Mouse (Mus musculus) midbrain, embryonic 12.5 days (tissue): ENCODE measurements around the gene Gm10100. TPM values are rescaled to one million over a fixed set of nuclear protein-coding genes. Genes with fewer than 3 reads are reported as not detected.
"Not testable (repeated sequence)": the region's sequence is repeated elsewhere in the genome, so short reads cannot be mapped to it uniquely, and the experiment has no call there.

Experiments used
- ATAC-seq: fragments of 200-750 bp; cut with Nextera tagmentation; 2 replicates; pipeline ENCODE4 v1.8.0; 2017; ENCODE audit warnings: low read depth, moderate TSS enrichment, moderate library complexity; ENCODE audit not compliant: low FRiP score
- H3K27ac ChIP-seq: fragments of 300-500 bp; sonication (generic); replicated peaks from 2 replicates; pipeline ENCODE4 v1.5.1; 2016; ENCODE audit warnings: mild to moderate bottlenecking
- H3K27me3 ChIP-seq: fragments of 300-500 bp; sonication (generic); 2 replicates; pipeline ENCODE4 v1.6.1; 2016; ENCODE audit warnings: mild to moderate bottlenecking
- H3K36me3 ChIP-seq: fragments of 300-500 bp; sonication (generic); 2 replicates; pipeline ENCODE4 v1.6.1; 2016
- H3K4me1 ChIP-seq: fragments of 300-500 bp; sonication (generic); 2 replicates; pipeline ENCODE4 v1.6.1; 2016
- H3K4me2 ChIP-seq: fragments of 300-500 bp; sonication (generic); replicated peaks from 2 replicates; pipeline ENCODE4 v1.6.1; 2016; ENCODE audit warnings: mild to moderate bottlenecking, moderate library complexity
- H3K4me3 ChIP-seq: fragments of 300-500 bp; sonication (generic); 2 replicates; pipeline ENCODE4 v1.5.1; 2016; ENCODE audit warnings: mild to moderate bottlenecking
- H3K9ac ChIP-seq: fragments of 300-500 bp; sonication (generic); replicated peaks from 2 replicates; pipeline ENCODE4 v1.6.1; 2016; ENCODE audit warnings: mild to moderate bottlenecking, moderate library complexity
- H3K9me3 ChIP-seq: fragments of 300-500 bp; sonication (generic); 2 replicates; pipeline ENCODE4 v1.6.1; 2016; ENCODE audit warnings: mild to moderate bottlenecking
- WGBS: fragments of 180-500 bp; shearing (Covaris S2); methylation state at CpG from one replicate; pipeline ENCODE4 v1.1.7; 2016; 5-methylcytosine and 5-hydroxymethylcytosine counted together
- polyA plus RNA-seq: library from polyadenylated mRNA; unstranded; fragments of >200 nt; fragmentation: Nextera tagmentation; extraction: Ambion mirVana; gene quantifications from 2 replicates; pipeline ENCODE4 v1.2.1, GENCODE M21; 2016

The Gm10100 gene
- not detected in 2 replicates for polyA plus RNA-seq

DNA sequence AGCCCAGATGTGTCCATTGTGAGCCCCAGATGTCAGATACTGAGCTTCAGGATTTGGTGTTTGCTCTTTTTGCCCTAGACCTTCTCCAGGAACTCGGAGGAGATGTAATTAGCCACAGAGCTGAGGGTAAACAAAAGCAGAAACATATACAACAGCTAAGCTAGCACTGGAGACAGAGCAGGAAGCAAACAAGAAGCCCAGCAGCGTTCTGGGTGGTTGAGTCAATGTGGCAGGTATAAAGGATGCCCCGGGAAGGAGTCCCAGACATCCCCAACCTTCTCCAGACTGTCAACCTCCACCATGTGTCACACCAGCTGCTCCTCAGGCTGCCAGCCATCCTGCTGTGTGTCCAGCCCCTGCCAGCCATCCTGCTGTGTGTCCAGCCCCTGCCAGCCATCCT is at the start of gene Gm10100:
Gene Gm10100, plus strand, starts transcription at position 301 of the 400 bp plus-strand sequence.
- no peak within 1 kb of the TSS for H3K4me3 ChIP-seq
- ATAC-seq, result no peak
- WGBS, result 30% methylated on average over 3 of the region's 3 CpGs

DNA sequence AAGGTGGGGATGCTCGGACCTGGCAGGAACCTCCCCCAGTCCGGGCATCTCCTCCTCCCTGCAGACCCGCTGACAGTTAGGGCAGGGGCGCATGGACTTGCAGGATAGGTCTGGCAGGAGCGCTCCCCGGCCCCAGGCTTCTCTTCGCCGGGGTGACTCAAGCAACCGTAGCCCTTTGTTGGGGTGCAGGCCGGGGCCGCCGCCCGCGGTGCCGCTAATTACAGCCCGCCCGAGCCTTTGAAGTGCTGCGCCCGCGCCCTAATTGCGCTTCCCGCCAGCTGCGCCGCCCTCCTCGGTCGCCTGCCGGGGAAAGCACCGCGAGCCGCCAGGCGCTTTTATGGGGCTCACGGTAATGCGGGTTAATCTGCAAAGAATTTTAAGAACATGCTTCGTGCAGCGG is 48.7 kb upstream of the Gm10100 start:
- H3K4me3 ChIP-seq, result peak overlapping the region; percentile 29
- H3K9me3 ChIP-seq, result no peaks in the 10 kb centered on the region
- H3K27ac ChIP-seq, result 0 out of 2 replicates have a peak overlapping the region, but pooled peaks have one; percentile 39
- peaks cover 20% of the 10 kb centered on the region for H3K4me1 ChIP-seq
- WGBS, result under 1% methylated on average over 35 of the region's 35 CpGs
- peaks cover 41% of the 10 kb centered on the region for H3K27me3 ChIP-seq
- H3K36me3 ChIP-seq, result no peaks in the 10 kb centered on the region
- H3K4me2 ChIP-seq, result peak overlapping the region; percentile 60
- H3K9ac ChIP-seq, result no peak overlapping the region
- peak; percentile 66 for ATAC-seq

More for the DNA sequence above, at the start of gene Gm10100:
- H3K27me3 ChIP-seq, result no peaks in the 10 kb centered on the region
- H3K36me3 ChIP-seq, result no peaks in the 10 kb centered on the region
- H3K9ac ChIP-seq, result no peak within 1 kb of the TSS
- H3K9me3 ChIP-seq, result no peaks in the 10 kb centered on the region
- H3K27ac ChIP-seq, result no peak within 1 kb of the TSS
- no peak within 1 kb of the TSS for H3K4me2 ChIP-seq
- H3K4me1 ChIP-seq, result no peaks in the 10 kb centered on the region

GRCm38 (mm10) chr10:77682994-77683393 is 43.3 kb upstream of the Gm10100 start:
- H3K4me3 ChIP-seq, result no peak overlapping the region
- peaks cover 51% of the 10 kb centered on the region for H3K27me3 ChIP-seq
- H3K4me2 ChIP-seq, result no peak overlapping the region
- no peaks in the 10 kb centered on the region for H3K36me3 ChIP-seq
- 81% methylated on average over 7 of the region's 7 CpGs for WGBS
- H3K9me3 ChIP-seq, result no peaks in the 10 kb centered on the region
- no peak overlapping the region for H3K9ac ChIP-seq
- ATAC-seq, result no peak
- H3K27ac ChIP-seq, result no peak overlapping the region
- peaks cover 15% of the 10 kb centered on the region for H3K4me1 ChIP-seq

DNA sequence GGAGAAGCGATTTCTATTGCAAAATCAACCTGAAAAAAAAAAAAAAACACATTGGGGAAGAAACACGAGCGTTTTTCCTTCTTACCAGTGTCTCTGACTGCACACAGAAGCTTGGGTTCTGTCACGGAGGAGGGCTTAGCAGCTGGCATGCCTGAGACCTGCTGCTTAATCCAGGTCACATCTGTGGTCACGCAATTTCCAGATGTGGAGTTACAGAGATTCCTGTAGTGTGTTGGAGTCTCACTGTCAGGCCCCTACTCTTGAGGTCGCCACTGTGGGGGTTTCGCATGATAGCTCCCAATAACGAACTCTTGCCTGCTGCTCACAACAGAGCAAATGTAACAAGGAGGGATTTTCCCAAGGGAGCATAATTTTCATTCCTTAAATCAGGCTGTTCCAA is 42.1 kb upstream of the Gm10100 start:
- H3K9me3 ChIP-seq, result no peaks in the 10 kb centered on the region
- H3K4me1 ChIP-seq, result peaks cover 12% of the 10 kb centered on the region; the same call in 1 of the 2 replicates
- H3K9ac ChIP-seq, result no peak overlapping the region
- H3K4me3 ChIP-seq, result no peak overlapping the region
- no peak overlapping the region for H3K27ac ChIP-seq
- no peak overlapping the region for H3K4me2 ChIP-seq
- 37% methylated on average over 8 of the region's 8 CpGs for WGBS
- no peaks in the 10 kb centered on the region for H3K36me3 ChIP-seq
- no peak for ATAC-seq
- peaks cover 51% of the 10 kb centered on the region for H3K27me3 ChIP-seq

- peaks cover 46% of the 10 kb centered on the region for H3K27me3 ChIP-seq
- WGBS, result 8% methylated on average over 20 of the region's 22 CpGs
Measured at GRCm38 (mm10) chr10:77685895-77686664, 40.2 kb upstream of the Gm10100 start, which contains the start of gene Tspear. Tspear (plus strand) TSS chr10:77686569.

GRCm38 (mm10) chr10:77687021-77687420 is 39.3 kb upstream of the Gm10100 start:
- H3K36me3 ChIP-seq, result no peaks in the 10 kb centered on the region
- no peak overlapping the region for H3K27ac ChIP-seq
- H3K4me1 ChIP-seq, result peaks cover 20% of the 10 kb centered on the region
- no peak overlapping the region for H3K4me3 ChIP-seq
- peaks cover 46% of the 10 kb centered on the region for H3K27me3 ChIP-seq
- H3K9ac ChIP-seq, result no peak overlapping the region
- whole genome bisulfite sequencing, result 31% methylated on average over 10 of the region's 10 CpGs
- H3K9me3 ChIP-seq, result no peaks in the 10 kb centered on the region
- H3K4me2 ChIP-seq, result no peak overlapping the region
- no peak for ATAC-seq

More at GRCm38 (mm10) chr10:77685895-77686664, 40.2 kb upstream of the Gm10100 start, which contains the start of gene Tspear:
- H3K9ac ChIP-seq, result no peak within 1 kb of the TSS
- no peaks in the 10 kb centered on the region for H3K36me3 ChIP-seq
- ATAC-seq, result no peak
- H3K9me3 ChIP-seq, result no peaks in the 10 kb centered on the region
- no peak within 1 kb of the TSS for H3K27ac ChIP-seq
- H3K4me1 ChIP-seq, result peaks cover 20% of the 10 kb centered on the region
- no peak within 1 kb of the TSS for H3K4me2 ChIP-seq
- no peak within 1 kb of the TSS for H3K4me3 ChIP-seq

- 66% methylated on average over 3 of the region's 3 CpGs for WGBS
- Histone ChIP-seq H3K27ac (0 out of 2 replicates have a peak within 1 kb of the TSS, but pooled peaks have one; percentile 40), H3K27me3 (peaks cover 37% of the 10 kb centered on the region), H3K4me1 (peaks cover 17% of the 10 kb centered on the region)
- not testable (repeated sequence) for H3K4me3 ChIP-seq, H3K9ac ChIP-seq, H3K36me3 ChIP-seq, H3K9me3 ChIP-seq, H3K4me2 ChIP-seq, ATAC-seq
Measured at GRCm38 (mm10) chr10:77690356-77690807, 35.9 kb upstream of the Gm10100 start, which contains the start of gene Gm19402. Gm19402 (minus strand) TSS chr10:77690757.

DNA sequence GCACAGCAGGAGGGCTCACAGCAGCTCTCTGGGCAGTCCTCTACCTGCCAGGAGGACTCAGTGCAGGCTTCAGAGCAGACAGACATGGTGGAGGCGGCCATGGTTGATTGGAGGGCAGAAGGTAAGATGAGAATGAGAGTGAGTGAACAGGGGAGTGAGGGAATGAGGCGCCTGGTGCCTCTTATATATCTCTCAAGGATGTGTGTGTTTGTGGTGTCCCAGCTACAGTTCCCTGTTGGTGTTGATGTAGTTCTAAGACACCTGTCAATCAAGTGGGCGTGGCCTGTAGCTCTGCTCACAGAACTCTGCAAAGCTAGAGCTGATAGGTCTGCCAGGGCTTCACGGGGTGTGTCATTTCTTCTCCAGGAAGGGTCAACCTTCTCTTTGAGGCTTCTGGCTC is 29.2 kb upstream of the Gm10100 start, which contains the start of gene Gm9508:
Gene Gm9508, minus strand, starts transcription at position 101 of the 400 bp plus-strand sequence.
- Histone ChIP-seq H3K27ac (no peak within 1 kb of the TSS), H3K27me3 (no peaks in the 10 kb centered on the region), H3K9ac (no peak within 1 kb of the TSS), H3K36me3 (no peaks in the 10 kb centered on the region), H3K9me3 (no peaks in the 10 kb centered on the region), H3K4me2 (no peak within 1 kb of the TSS), H3K4me3 (no peak within 1 kb of the TSS), H3K4me1 (no peaks in the 10 kb centered on the region)
- no peak for ATAC-seq
- 37% methylated on average over 4 of the region's 4 CpGs for WGBS

DNA sequence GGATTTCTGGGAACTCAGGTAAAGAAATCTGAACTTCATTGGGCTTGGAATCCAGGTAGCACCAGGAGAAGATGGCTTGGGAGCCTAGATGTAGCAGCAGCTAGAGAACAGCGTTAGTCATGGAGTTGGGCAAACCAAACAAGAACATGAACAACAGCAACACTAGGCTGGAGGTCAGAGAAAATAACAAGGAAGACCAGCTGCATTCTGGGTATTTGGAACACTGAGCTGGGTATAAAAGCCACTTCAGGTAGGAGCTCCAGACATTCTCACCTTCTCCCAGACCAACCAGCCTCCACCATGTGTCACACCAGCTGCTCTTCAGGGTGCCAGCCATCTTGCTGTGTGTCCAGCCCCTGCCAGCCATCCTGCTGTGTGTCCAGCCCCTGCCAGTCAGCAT is 20.0 kb upstream of the Gm10100 start, which contains the start of gene Gm10272:
Gene Gm10272, plus strand, starts transcription at position 301 of the 400 bp plus-strand sequence.
- H3K27me3 ChIP-seq, result no peaks in the 10 kb centered on the region
- H3K36me3 ChIP-seq, result no peaks in the 10 kb centered on the region
- 85% methylated on average over 1 of the region's 1 CpGs for WGBS
- H3K4me1 ChIP-seq, result no peaks in the 10 kb centered on the region
- H3K4me3 ChIP-seq, result no peak within 1 kb of the TSS
- H3K4me2 ChIP-seq, result no peak within 1 kb of the TSS
- peaks cover 7% of the 10 kb centered on the region; the same call in 1 of the 2 replicates for H3K9me3 ChIP-seq
- ATAC-seq, result no peak
- H3K9ac ChIP-seq, result no peak within 1 kb of the TSS
- H3K27ac ChIP-seq, result no peak within 1 kb of the TSS

DNA sequence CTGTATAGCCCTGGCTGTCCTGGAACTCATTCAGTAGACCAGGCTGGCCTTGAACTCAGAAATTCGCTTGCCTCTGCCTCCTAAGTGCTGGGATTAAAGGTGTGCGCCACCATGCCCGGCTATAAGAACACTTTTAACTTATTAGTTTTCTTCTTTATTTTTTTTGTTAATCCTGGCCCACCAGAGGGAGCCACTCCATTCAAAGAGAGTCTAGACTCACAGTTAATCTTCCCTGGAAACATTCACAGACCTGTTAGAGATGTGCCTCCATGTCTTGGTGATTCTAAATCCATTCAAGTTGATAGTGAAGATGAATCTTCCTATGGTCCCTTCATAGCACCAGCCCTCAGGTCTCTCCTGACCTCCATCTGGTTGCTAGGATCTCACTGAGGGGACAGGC is 16.5 kb upstream of the Gm10100 start:
- WGBS, result 76% methylated on average over 3 of the region's 3 CpGs
- no peaks in the 10 kb centered on the region for H3K27me3 ChIP-seq
- H3K4me2 ChIP-seq, result no peak overlapping the region
- no peaks in the 10 kb centered on the region for H3K9me3 ChIP-seq
- H3K27ac ChIP-seq, result no peak overlapping the region
- ATAC-seq, result no peak
- H3K4me1 ChIP-seq, result no peaks in the 10 kb centered on the region
- H3K4me3 ChIP-seq, result no peak overlapping the region
- no peaks in the 10 kb centered on the region for H3K36me3 ChIP-seq
- no peak overlapping the region for H3K9ac ChIP-seq

DNA sequence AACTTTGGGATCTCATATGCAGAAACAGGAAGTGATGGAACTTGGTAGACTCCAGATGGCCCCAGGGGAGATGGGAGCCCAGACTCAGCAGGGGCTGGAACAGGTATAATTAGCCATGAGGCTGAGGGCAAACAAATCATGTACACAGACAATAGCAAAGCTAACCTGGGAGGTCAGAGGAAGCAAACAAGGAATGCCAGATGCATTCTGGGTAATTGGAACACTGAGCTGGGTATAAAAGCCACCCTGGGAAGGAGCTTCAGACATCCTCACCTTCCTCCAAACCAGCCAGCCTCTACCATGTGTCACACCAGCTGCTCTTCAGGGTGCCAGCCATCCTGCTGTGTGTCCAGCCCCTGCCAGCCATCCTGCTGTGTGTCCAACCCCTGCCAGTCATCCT is 15.1 kb upstream of the Gm10100 start, which contains the start of gene Gm10024:
Gene Gm10024, plus strand, starts transcription at position 301 of the 400 bp plus-strand sequence.
- not testable (repeated sequence) for H3K9me3 ChIP-seq, H3K9ac ChIP-seq, H3K4me3 ChIP-seq, H3K4me1 ChIP-seq, H3K36me3 ChIP-seq, H3K27ac ChIP-seq, H3K4me2 ChIP-seq, ATAC-seq, H3K27me3 ChIP-seq

GRCm38 (mm10) chr10:77713734-77714133 is 12.6 kb upstream of the Gm10100 start:
- WGBS, result 75% methylated on average over 4 of the region's 4 CpGs
- H3K27me3 ChIP-seq, result no peaks in the 10 kb centered on the region
- no peak overlapping the region for H3K9ac ChIP-seq
- ATAC-seq, result no peak
- no peak overlapping the region for H3K4me3 ChIP-seq
- no peak overlapping the region for H3K4me2 ChIP-seq
- no peaks in the 10 kb centered on the region for H3K36me3 ChIP-seq
- H3K4me1 ChIP-seq, result no peaks in the 10 kb centered on the region
- no peaks in the 10 kb centered on the region for H3K9me3 ChIP-seq
- H3K27ac ChIP-seq, result no peak overlapping the region
